Mouse (Mus musculus): ENCODE results near the gene Cysrt1.

Cysrt1 gene

GRCm38 (mm10) chr2:25211121-25211670 is 31.1 kb downstream of the Cysrt1 start, which contains the start of gene Nelfb:
TSS of gene Nelfb (minus strand) at chr2:25211489.
- DNase-seq (ENCODE audit: low spot score in 2 of 2), result peak; percentile 94 to 95

- peak in 1 of 2 experiments; percentile 38 for DNase-seq (ENCODE audit: low spot score in 2 of 2)
These were observed 31.6 kb downstream of the Cysrt1 start for GRCm38 (mm10) chr2:25210686-25211085.

- no peak for DNase-seq (ENCODE audit: low spot score in 2 of 2)
These were observed 34.7 kb downstream of the Cysrt1 start for GRCm38 (mm10) chr2:25207593-25207992.

GRCm38 (mm10) chr2:25203631-25204214 is 38.5 kb downstream of the Cysrt1 start:
- peak in 1 of 2 experiments; percentile 75 for DNase-seq (ENCODE audit: low spot score in 2 of 2)

GRCm38 (mm10) chr2:25200631-25201030 is 41.6 kb downstream of the Cysrt1 start:
- DNase-seq (ENCODE audit: low spot score in 2 of 2), result no peak

- no peak for DNase-seq (ENCODE audit: low spot score in 2 of 2)
These were observed 44.3 kb downstream of the Cysrt1 start for GRCm38 (mm10) chr2:25197946-25198345.

GRCm38 (mm10) chr2:25197191-25197590 is 45.1 kb downstream of the Cysrt1 start:
- DNase-seq (ENCODE audit: low spot score in 2 of 2), result no peak

- peak; percentile 62 to 83 for DNase-seq (ENCODE audit: low spot score in 2 of 2)
These were observed 45.9 kb downstream of the Cysrt1 start, which contains the start of gene Tor4a for GRCm38 (mm10) chr2:25196172-25196954. TSS of gene Tor4a (minus strand) at chr2:25196886.

- DNase-seq (ENCODE audit: low spot score in 2 of 2), result peak; percentile 65 to 88
These were observed 46.8 kb downstream of the Cysrt1 start for GRCm38 (mm10) chr2:25195211-25196156.

GRCm38 (mm10) chr2:25194486-25195171 is 47.6 kb downstream of the Cysrt1 start:
- peak; percentile 45 to 48 for DNase-seq (ENCODE audit: low spot score in 2 of 2)

- no peak for DNase-seq (ENCODE audit: low spot score in 2 of 2)
These were observed 48.2 kb downstream of the Cysrt1 start for GRCm38 (mm10) chr2:25194006-25194405.

GRCm38 (mm10) chr2:25193330-25193770 is 48.9 kb downstream of the Cysrt1 start:
- peak; percentile 67 to 86 for DNase-seq (ENCODE audit: low spot score in 2 of 2)
